Mouse (Mus musculus) olfactory bulb, adult 2 months (tissue): ENCODE measurements around the gene Col17a1.

Source experiments
- CTCF ChIP-seq: fragments of 200-500 bp; IDR thresholded peaks from 2 replicates; pipeline ENCODE4 v1.5.1; 2012; ENCODE audit warnings: low read depth, mild to moderate bottlenecking, low read length, moderate library complexity; ENCODE audit not compliant: insufficient read depth
- POLR2A ChIP-seq: fragments of 200-500 bp; IDR thresholded peaks from 2 replicates; pipeline ENCODE4 v1.6.1; 2012; ENCODE audit warnings: mild to moderate bottlenecking, low read depth, low read length, moderate library complexity; ENCODE audit not compliant: insufficient read depth

DNA sequence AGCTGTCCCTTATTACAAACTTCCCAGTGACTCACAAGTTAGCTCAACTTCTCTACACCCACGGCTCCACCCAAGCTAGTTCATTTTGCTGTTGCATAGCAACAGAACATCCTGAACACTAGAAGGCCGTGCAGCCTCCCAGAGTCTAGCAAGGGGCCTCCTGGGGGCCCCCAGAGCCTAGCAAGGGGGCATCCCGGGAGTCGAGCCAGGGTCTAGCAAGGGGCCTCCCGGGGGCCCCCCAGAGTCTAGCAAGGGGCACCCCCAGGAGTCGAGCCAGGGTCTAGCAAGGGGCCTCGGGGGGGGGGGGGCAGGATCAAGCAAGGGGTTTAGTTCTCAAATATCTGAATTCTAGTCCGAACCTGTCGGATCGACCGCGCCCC lies 38.8 kb upstream of the Col17a1 start:
- TF ChIP-seq POLR2A (no peak), CTCF (no peak)
